Mouse (Mus musculus) 3T3-L1 (cell line): ENCODE measurements around the gene BC030870.
A peak's percentile ranks its signal among the peaks of the same experiment; 100 is the strongest.

Source experiments
- DNase-seq: peaks from one replicate; pipeline ENCODE4 v3.0.0-alpha.2; 2015; ENCODE audit warnings: low read depth, low spot score

Gene BC030870

GRCm38 (mm10) chr8:65129199-65129788, at the start of gene BC030870:
Gene BC030870 (minus strand): TSS chr8:65129563.
- no peak for DNase-seq

GRCm38 (mm10) chr8:65174746-65175476, 45.5 kb upstream of the BC030870 start:
- DNase-seq = no peak

- DNase-seq = no peak
These were observed 39.8 kb upstream of the BC030870 start for GRCm38 (mm10) chr8:65169184-65169583.

- peak; percentile 39 for DNase-seq
These were observed 31.3 kb upstream of the BC030870 start for GRCm38 (mm10) chr8:65160676-65161075.

GRCm38 (mm10) chr8:65159096-65159748, 29.9 kb upstream of the BC030870 start:
- DNase-seq = no peak

GRCm38 (mm10) chr8:65157901-65158300, 28.5 kb upstream of the BC030870 start:
- DNase-seq = no peak

- peak; percentile 44 for DNase-seq
These were observed 9.6 kb upstream of the BC030870 start for GRCm38 (mm10) chr8:65138830-65139466.

- DNase-seq = no peak
These were observed 2.9 kb downstream of the BC030870 start for GRCm38 (mm10) chr8:65126454-65126853.

GRCm38 (mm10) chr8:65126014-65126413, 3.3 kb downstream of the BC030870 start:
- no peak for DNase-seq

- DNase-seq = peak; percentile 13
These were observed 17.3 kb downstream of the BC030870 start for GRCm38 (mm10) chr8:65112092-65112491.

GRCm38 (mm10) chr8:65110285-65110691, 19.1 kb downstream of the BC030870 start:
- peak; percentile 89 for DNase-seq

- DNase-seq = no peak
These were observed 20.4 kb downstream of the BC030870 start for GRCm38 (mm10) chr8:65108936-65109335.

GRCm38 (mm10) chr8:65107936-65108718, 21.2 kb downstream of the BC030870 start:
- DNase-seq = no peak

GRCm38 (mm10) chr8:65104041-65104440, 25.3 kb downstream of the BC030870 start:
- peak; percentile 61 for DNase-seq

GRCm38 (mm10) chr8:65103632-65104031, 25.7 kb downstream of the BC030870 start:
- DNase-seq = no peak

- DNase-seq = no peak
These were observed 29.6 kb downstream of the BC030870 start for GRCm38 (mm10) chr8:65099735-65100134.

- DNase-seq = no peak
These were observed 31.5 kb downstream of the BC030870 start for GRCm38 (mm10) chr8:65097760-65098415.

- DNase-seq = no peak
These were observed 39.6 kb downstream of the BC030870 start for GRCm38 (mm10) chr8:65089781-65090180.

GRCm38 (mm10) chr8:65088120-65088519, 41.2 kb downstream of the BC030870 start:
- no peak for DNase-seq

- no peak for DNase-seq
These were observed 41.7 kb downstream of the BC030870 start for GRCm38 (mm10) chr8:65087711-65088110.

- DNase-seq = no peak
These were observed 43.7 kb downstream of the BC030870 start for GRCm38 (mm10) chr8:65085680-65086079.
